Mouse (Mus musculus) testis, adult 2 months (tissue): Measurements from ENCODE around the gene Pars2. TPM values are rescaled to one million over a fixed set of nuclear protein-coding genes. Genes with fewer than 3 reads are reported as not detected.
A peak's percentile ranks its signal among the peaks of the same experiment; 100 is the strongest.

Source experiments
- H3K27ac ChIP-seq: fragments of 200-500 bp; 2 replicates; pipeline ENCODE4 v1.5.1; 2012; ENCODE audit warnings: low read depth, low read length; ENCODE audit not compliant: control insufficient read depth, insufficient read depth
- H3K27me3 ChIP-seq: fragments of 200-500 bp; 2 replicates; pipeline ENCODE4 v1.6.1; 2012; ENCODE audit warnings: mild to moderate bottlenecking, low read length, moderate library complexity; ENCODE audit not compliant: control insufficient read depth, insufficient read depth
- H3K36me3 ChIP-seq: fragments of 200-500 bp; 2 replicates; pipeline ENCODE4 v1.6.1; 2012; ENCODE audit warnings: mild to moderate bottlenecking, low read length; ENCODE audit not compliant: control insufficient read depth, insufficient read depth
- H3K4me1 ChIP-seq: fragments of 200-500 bp; 2 replicates; pipeline ENCODE4 v1.6.1; 2012; ENCODE audit warnings: low read length; ENCODE audit not compliant: control insufficient read depth, insufficient read depth
- H3K4me3 ChIP-seq: fragments of 200-500 bp; 2 replicates; pipeline ENCODE4 v1.5.1; 2012; ENCODE audit warnings: low read depth, mild to moderate bottlenecking, low read length, moderate library complexity, mixed read lengths; ENCODE audit not compliant: control insufficient read depth
- CTCF ChIP-seq: fragments of 200-500 bp; IDR thresholded peaks from 2 replicates; pipeline ENCODE4 v1.5.1; 2012; ENCODE audit warnings: low read depth, mild to moderate bottlenecking, inconsistent platforms, low read length, moderate library complexity; ENCODE audit not compliant: control insufficient read depth, insufficient read depth, insufficient replicate concordance
- POLR2A ChIP-seq: fragments of 200-500 bp; IDR thresholded peaks from 2 replicates; pipeline ENCODE4 v1.6.1; 2012; ENCODE audit warnings: low read depth, mild to moderate bottlenecking, inconsistent platforms, low read length, moderate library complexity; ENCODE audit not compliant: control insufficient read depth
- polyA plus RNA-seq: library from polyadenylated mRNA; depleted of rRNA; stranded (reverse); fragments of >200 nt; gene quantifications from 2 replicates; pipeline ENCODE4 v1.2.3, GENCODE M21; 2012; rRNA removed

The Pars2 gene
- polyA plus RNA-seq, 1 experiment: 2.3 TPM

DNA sequence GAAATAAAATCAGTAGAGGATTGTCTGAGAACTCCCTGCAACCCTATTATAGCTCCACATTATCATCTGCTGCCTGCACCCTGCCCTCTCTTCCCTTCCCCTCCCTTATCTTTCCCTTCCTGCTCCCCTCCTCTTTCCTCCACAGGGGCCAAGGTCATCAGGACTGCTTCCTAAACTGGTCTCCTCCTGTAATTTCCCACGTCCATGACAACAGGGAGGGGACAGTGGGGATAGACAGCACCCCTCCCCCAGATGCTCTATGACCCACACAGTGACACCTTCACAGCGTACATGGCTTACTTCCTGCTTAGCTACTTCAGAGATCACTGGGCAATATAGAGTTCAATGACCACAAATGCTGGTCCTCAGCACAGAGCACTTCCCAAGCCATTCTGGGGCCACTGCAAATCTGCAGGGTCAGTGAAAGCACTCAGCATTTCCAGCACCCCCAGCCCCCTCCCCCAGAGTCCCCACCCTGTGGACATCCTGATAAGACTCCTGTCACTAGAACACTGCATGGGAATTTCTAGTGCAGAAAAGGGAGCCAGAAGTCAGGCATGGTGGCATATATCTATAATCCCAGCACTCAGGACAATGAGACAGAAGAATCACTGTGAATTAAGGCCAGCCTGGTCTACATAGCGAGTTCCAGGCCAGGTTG lies 37.9 kb downstream of the Pars2 start:
- TF ChIP-seq POLR2A (no peak), CTCF (no peak)
- Histone ChIP-seq H3K4me3 (no peak overlapping the region), H3K4me1 (no peaks in the 10 kb centered on the region; the same call in none of the 2 replicates), H3K27me3 (no peaks in the 10 kb centered on the region), H3K36me3 (no peaks in the 10 kb centered on the region), H3K27ac (no peak overlapping the region)

DNA sequence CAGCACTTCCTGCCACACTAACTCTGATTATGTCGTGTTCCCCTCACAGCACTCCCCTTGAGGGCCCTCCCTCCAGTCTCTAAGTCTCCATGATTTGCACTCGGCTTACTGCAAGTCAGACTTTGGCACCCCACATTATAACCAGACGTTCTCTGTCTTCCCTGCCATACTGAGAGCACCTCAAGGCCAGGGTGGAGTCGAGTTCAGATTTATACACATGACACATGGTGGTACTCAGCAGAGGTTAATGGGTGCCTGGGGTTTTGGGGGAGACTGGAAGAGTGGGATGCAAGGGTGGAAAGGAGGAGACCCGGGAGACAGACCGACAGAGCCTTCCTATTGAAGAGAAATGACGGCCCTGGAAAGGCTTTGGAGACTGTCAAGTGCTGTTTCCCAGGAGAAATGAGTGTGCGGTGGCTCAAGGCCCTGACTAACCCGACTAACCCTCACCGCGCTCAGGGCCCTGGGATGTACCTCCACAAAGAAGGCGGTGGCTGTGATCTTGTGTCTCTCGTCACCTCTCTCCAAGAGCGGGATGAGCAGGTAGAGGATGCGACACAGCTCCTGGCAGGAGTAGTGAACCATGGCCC lies 43.1 kb downstream of the Pars2 start:
- TF ChIP-seq CTCF (no peak), POLR2A (no peak)
- no peak overlapping the region for H3K4me3 ChIP-seq
- no peak overlapping the region for H3K27ac ChIP-seq
- no peaks in the 10 kb centered on the region for H3K27me3 ChIP-seq
- no peaks in the 10 kb centered on the region for H3K36me3 ChIP-seq
- H3K4me1 ChIP-seq: no peaks in the 10 kb centered on the region

DNA sequence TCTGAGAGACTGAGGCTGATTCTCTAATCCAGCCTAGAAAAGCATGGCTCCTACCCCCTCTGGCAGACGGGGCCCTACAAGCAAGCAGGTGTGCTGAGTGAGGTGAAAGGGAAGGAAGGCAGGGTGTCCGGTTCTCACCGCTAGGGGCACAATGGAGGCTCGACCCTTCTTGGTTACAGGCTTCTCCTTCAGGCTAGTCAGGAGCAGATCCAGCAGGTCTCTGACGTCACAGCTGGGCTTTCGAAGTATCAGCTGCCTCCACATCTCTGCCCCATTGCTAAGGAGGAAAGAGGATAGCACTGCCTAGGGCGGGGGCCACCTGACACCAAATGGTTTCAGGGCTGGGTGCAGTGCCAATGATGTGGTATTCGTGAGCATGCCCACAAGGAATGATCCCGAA lies 49.1 kb downstream of the Pars2 start:
- H3K27ac ChIP-seq: no peak overlapping the region
- no peaks in the 10 kb centered on the region for H3K4me1 ChIP-seq
- H3K4me3 ChIP-seq: no peak overlapping the region
- no peaks in the 10 kb centered on the region for H3K36me3 ChIP-seq
- no peaks in the 10 kb centered on the region for H3K27me3 ChIP-seq
- TF ChIP-seq POLR2A (no peak), CTCF (peak; percentile 49; the same call in 1 of the 2 replicates)

DNA sequence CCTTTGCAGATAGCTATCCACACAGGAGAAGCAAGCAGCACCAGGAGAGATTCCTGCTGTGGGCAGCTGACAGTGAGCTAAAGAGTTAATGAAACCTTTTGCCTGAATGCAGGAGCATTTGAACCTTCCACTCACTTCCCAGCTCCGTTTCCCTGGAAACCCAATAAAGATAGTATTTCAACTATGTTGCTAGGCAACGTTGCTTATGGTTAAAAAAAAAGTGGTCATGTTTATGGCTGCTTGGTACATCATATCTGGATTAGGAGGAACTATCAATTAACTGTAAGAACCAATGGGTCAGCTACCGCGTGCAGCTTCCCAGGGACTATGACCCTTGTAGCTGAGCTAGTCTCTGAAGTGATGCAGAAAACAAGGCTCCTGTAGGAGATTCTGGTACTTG lies 49.9 kb downstream of the Pars2 start:
- no peak for TF ChIP-seq POLR2A
- no peak for TF ChIP-seq CTCF
- Histone ChIP-seq H3K27me3 (no peaks in the 10 kb centered on the region), H3K27ac (no peak overlapping the region), H3K4me1 (no peaks in the 10 kb centered on the region), H3K4me3 (no peak overlapping the region), H3K36me3 (no peaks in the 10 kb centered on the region)

DNA sequence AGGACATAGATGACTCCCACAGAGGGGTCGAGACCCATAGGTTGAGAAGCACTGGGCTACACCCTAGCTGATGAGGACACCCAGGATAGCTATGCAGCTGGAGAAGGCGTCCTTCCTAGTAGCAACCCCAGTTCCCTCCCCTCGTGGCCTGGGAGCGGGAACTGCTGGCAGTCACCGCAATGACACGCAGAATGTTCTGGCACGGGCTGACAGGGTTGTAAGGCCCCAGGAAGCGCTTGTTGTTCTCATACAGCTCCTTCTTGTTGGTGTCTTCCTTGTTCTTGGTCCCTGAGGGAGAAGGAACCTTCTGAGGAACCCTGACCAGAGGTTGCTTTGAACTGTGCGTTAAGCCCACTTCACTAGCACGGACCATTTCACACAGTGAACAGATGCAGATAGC lies 53.1 kb downstream of the Pars2 start:
- H3K4me1 ChIP-seq: peaks cover 2% of the 10 kb centered on the region

DNA sequence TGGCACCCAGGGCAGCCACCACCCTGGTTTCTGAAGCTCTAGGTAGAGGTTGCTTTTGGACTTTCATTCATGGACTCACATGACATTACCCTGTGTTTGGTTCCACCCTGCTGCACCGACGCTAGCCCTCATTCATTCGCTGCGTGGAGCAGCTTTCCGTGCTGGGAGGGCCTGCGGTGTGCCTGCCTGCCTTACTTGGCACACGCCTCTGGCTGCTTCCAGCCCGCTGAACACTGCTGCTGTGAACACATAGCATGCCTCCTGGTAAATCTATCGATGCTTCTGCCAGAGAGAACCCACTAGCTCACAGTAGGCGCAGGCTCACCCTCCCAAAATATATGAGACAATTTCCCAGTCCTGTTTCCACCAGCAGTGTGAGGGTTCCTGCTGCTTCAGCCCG lies 53.5 kb downstream of the Pars2 start:
- Histone ChIP-seq H3K36me3 (no peaks in the 10 kb centered on the region), H3K27me3 (no peaks in the 10 kb centered on the region), H3K4me1 (peaks cover 2% of the 10 kb centered on the region), H3K4me3 (no peak overlapping the region), H3K27ac (no peak overlapping the region)
- TF ChIP-seq CTCF (no peak), POLR2A (no peak)

More for the DNA sequence above, 53.1 kb downstream of the Pars2 start:
- H3K36me3 ChIP-seq: no peaks in the 10 kb centered on the region
- no peak overlapping the region for H3K4me3 ChIP-seq
- no peaks in the 10 kb centered on the region for H3K27me3 ChIP-seq
- TF ChIP-seq CTCF (no peak), POLR2A (no peak)
- no peak overlapping the region for H3K27ac ChIP-seq

Other genes with a start within 250 kb of the Pars2 start
- 0.04 and 0.11 TPM in 2 replicates for gene Pcsk9, start 186.7 kb upstream of the Pars2 start, polyA plus RNA-seq
- gene Bsnd, start 158.8 kb upstream of the Pars2 start, polyA plus RNA-seq: 0.06 and 0.16 TPM in 2 replicates
- 24.0 and 28.3 TPM in 2 replicates for gene Dhcr24, start 90.0 kb upstream of the Pars2 start, polyA plus RNA-seq
- gene Lexm, start 33.8 kb upstream of the Pars2 start, polyA plus RNA-seq: 54.3 and 56.3 TPM in 2 replicates
- gene Ttc22, start 28.6 kb upstream of the Pars2 start, polyA plus RNA-seq: 0.19 and 1.8 TPM in 2 replicates
- gene Ttc4, start 27.9 kb downstream of the Pars2 start, polyA plus RNA-seq: 155 and 159 TPM in 2 replicates
- gene Mroh7, start 79.9 kb downstream of the Pars2 start, polyA plus RNA-seq: 158 and 166 TPM in 2 replicates
- 1.0 and 1.1 TPM in 2 replicates for gene Fam151a, start 82.8 kb downstream of the Pars2 start, polyA plus RNA-seq
- 0.93 and 1.0 TPM in 2 replicates for gene Acot11, start 153.9 kb downstream of the Pars2 start, polyA plus RNA-seq